Mouse (Mus musculus): ENCODE results near the gene Edaradd. TPM values are rescaled to one million over a fixed set of nuclear protein-coding genes. Genes with fewer than 3 reads are reported as not detected.

Gene Edaradd
- polyA plus RNA-seq, 1 experiment from 2014 or later: 2.3 TPM

GRCm38 (mm10) chr13:12503238-12503751 lies 16.9 kb downstream of the Edaradd start:
- Histone ChIP-seq H3K36me3 (replicated peaks) (no peaks in the 10 kb centered on the region), H3K9me3 (no peaks in the 10 kb centered on the region), H3K27me3 (ENCODE audit: poor library complexity, severe bottlenecking) (no peaks in the 10 kb centered on the region), H3K4me1 (peaks cover 41% of the 10 kb centered on the region), H3K27ac (peak overlapping the region; percentile 81), H3K4me3 (no peak overlapping the region)
- WGBS: 21% methylated on average over 11 of the region's 11 CpGs
- peak; percentile 51 for DNase-seq (ENCODE audit: extremely low spot score, low spot score)

- H3K4me1 ChIP-seq: peaks cover 41% of the 10 kb centered on the region
- H3K4me3 ChIP-seq: no peak overlapping the region
- no peaks in the 10 kb centered on the region for H3K27me3 ChIP-seq (ENCODE audit: poor library complexity, severe bottlenecking)
- H3K9me3 ChIP-seq: no peaks in the 10 kb centered on the region
- peak overlapping the region; percentile 81 for H3K27ac ChIP-seq
- no peak for DNase-seq (ENCODE audit: extremely low spot score, low spot score)
- 25% methylated on average over 4 of the region's 4 CpGs for WGBS
- H3K36me3 ChIP-seq (replicated peaks): no peaks in the 10 kb centered on the region
Measured at GRCm38 (mm10) chr13:12502665-12503237, 17.5 kb downstream of the Edaradd start.

- H3K9me3 ChIP-seq: no peaks in the 10 kb centered on the region
- no peaks in the 10 kb centered on the region for H3K36me3 ChIP-seq (replicated peaks)
- H3K27me3 ChIP-seq (ENCODE audit: poor library complexity, severe bottlenecking): no peaks in the 10 kb centered on the region
- H3K27ac ChIP-seq: no peak overlapping the region
- WGBS: 87% methylated on average over 7 of the region's 7 CpGs
- no peak for DNase-seq (ENCODE audit: extremely low spot score, low spot score)
- H3K4me3 ChIP-seq: no peak overlapping the region
- H3K4me1 ChIP-seq: peaks cover 38% of the 10 kb centered on the region
Measured at GRCm38 (mm10) chr13:12499107-12499506, 21.1 kb downstream of the Edaradd start.

GRCm38 (mm10) chr13:12497809-12498208 lies 22.4 kb downstream of the Edaradd start:
- no peak for DNase-seq (ENCODE audit: extremely low spot score, low spot score)
- no peak overlapping the region for H3K4me3 ChIP-seq
- peaks cover 25% of the 10 kb centered on the region for H3K4me1 ChIP-seq
- 66% methylated on average over 8 of the region's 8 CpGs for WGBS
- H3K27ac ChIP-seq: no peak overlapping the region
- H3K27me3 ChIP-seq (ENCODE audit: poor library complexity, severe bottlenecking): no peaks in the 10 kb centered on the region
- H3K9me3 ChIP-seq: no peaks in the 10 kb centered on the region
- H3K36me3 ChIP-seq (replicated peaks): no peaks in the 10 kb centered on the region

GRCm38 (mm10) chr13:12494750-12495149 lies 25.5 kb downstream of the Edaradd start:
- Histone ChIP-seq H3K4me1 (peaks cover 4% of the 10 kb centered on the region), H3K4me3 (no peak overlapping the region), H3K27ac (no peak overlapping the region), H3K9me3 (no peaks in the 10 kb centered on the region), H3K36me3 (replicated peaks) (no peaks in the 10 kb centered on the region), H3K27me3 (ENCODE audit: poor library complexity, severe bottlenecking) (no peaks in the 10 kb centered on the region)
- WGBS: 93% methylated on average over 9 of the region's 9 CpGs
- no peak for DNase-seq (ENCODE audit: extremely low spot score, low spot score)

GRCm38 (mm10) chr13:12492515-12492914 lies 27.7 kb downstream of the Edaradd start:
- no peaks in the 10 kb centered on the region for H3K36me3 ChIP-seq (replicated peaks)
- no peak for DNase-seq (ENCODE audit: extremely low spot score, low spot score)
- no peak overlapping the region for H3K4me3 ChIP-seq
- WGBS: 88% methylated on average over 3 of the region's 3 CpGs
- H3K4me1 ChIP-seq: no peaks in the 10 kb centered on the region
- H3K27me3 ChIP-seq (ENCODE audit: poor library complexity, severe bottlenecking): no peaks in the 10 kb centered on the region
- H3K9me3 ChIP-seq: no peaks in the 10 kb centered on the region
- no peak overlapping the region for H3K27ac ChIP-seq

- H3K4me3 ChIP-seq: no peak overlapping the region
- no peaks in the 10 kb centered on the region for H3K4me1 ChIP-seq
- no peak overlapping the region for H3K27ac ChIP-seq
- no peaks in the 10 kb centered on the region for H3K36me3 ChIP-seq (replicated peaks)
- no peaks in the 10 kb centered on the region for H3K27me3 ChIP-seq (ENCODE audit: poor library complexity, severe bottlenecking)
- no peak for DNase-seq (ENCODE audit: extremely low spot score, low spot score)
- WGBS: 83% methylated on average over 7 of the region's 7 CpGs
- H3K9me3 ChIP-seq: no peaks in the 10 kb centered on the region
Measured at GRCm38 (mm10) chr13:12485640-12486039, 34.6 kb downstream of the Edaradd start.

- Histone ChIP-seq H3K4me3 (no peak overlapping the region), H3K36me3 (replicated peaks) (no peaks in the 10 kb centered on the region), H3K9me3 (no peaks in the 10 kb centered on the region), H3K27ac (no peak overlapping the region), H3K27me3 (ENCODE audit: poor library complexity, severe bottlenecking) (no peaks in the 10 kb centered on the region), H3K4me1 (no peaks in the 10 kb centered on the region)
- 71% methylated on average over 2 of the region's 2 CpGs for WGBS
- DNase-seq (ENCODE audit: extremely low spot score, low spot score): no peak
Measured at GRCm38 (mm10) chr13:12485197-12485596, 35.0 kb downstream of the Edaradd start.

- no peak overlapping the region for H3K27ac ChIP-seq
- no peaks in the 10 kb centered on the region for H3K27me3 ChIP-seq (ENCODE audit: poor library complexity, severe bottlenecking)
- no peaks in the 10 kb centered on the region for H3K9me3 ChIP-seq
- H3K4me1 ChIP-seq: no peaks in the 10 kb centered on the region
- 88% methylated on average over 6 of the region's 6 CpGs for WGBS
- H3K4me3 ChIP-seq: no peak overlapping the region
- DNase-seq (ENCODE audit: extremely low spot score, low spot score): no peak
- no peaks in the 10 kb centered on the region for H3K36me3 ChIP-seq (replicated peaks)
Measured at GRCm38 (mm10) chr13:12479802-12480201, 40.4 kb downstream of the Edaradd start.

GRCm38 (mm10) chr13:12478301-12478700 lies 41.9 kb downstream of the Edaradd start:
- no peaks in the 10 kb centered on the region for H3K27me3 ChIP-seq (ENCODE audit: poor library complexity, severe bottlenecking)
- no peaks in the 10 kb centered on the region for H3K36me3 ChIP-seq (replicated peaks)
- H3K4me1 ChIP-seq: peaks cover 3% of the 10 kb centered on the region; the same call in 1 of the 2 replicates
- no peak overlapping the region for H3K4me3 ChIP-seq
- no peaks in the 10 kb centered on the region for H3K9me3 ChIP-seq
- DNase-seq (ENCODE audit: extremely low spot score, low spot score): no peak
- H3K27ac ChIP-seq: no peak overlapping the region
- WGBS: 89% methylated on average over 15 of the region's 15 CpGs

- no peak for DNase-seq (ENCODE audit: extremely low spot score, low spot score)
- Histone ChIP-seq H3K27ac (no peak overlapping the region), H3K36me3 (replicated peaks) (no peaks in the 10 kb centered on the region), H3K4me3 (no peak overlapping the region), H3K27me3 (ENCODE audit: poor library complexity, severe bottlenecking) (no peaks in the 10 kb centered on the region), H3K9me3 (no peaks in the 10 kb centered on the region), H3K4me1 (peaks cover 3% of the 10 kb centered on the region; the same call in 1 of the 2 replicates)
- 94% methylated on average over 4 of the region's 4 CpGs for WGBS
Measured at GRCm38 (mm10) chr13:12476886-12477285, 43.4 kb downstream of the Edaradd start.

GRCm38 (mm10) chr13:12475239-12475638 lies 45.0 kb downstream of the Edaradd start:
- no peaks in the 10 kb centered on the region for H3K9me3 ChIP-seq
- no peaks in the 10 kb centered on the region for H3K36me3 ChIP-seq (replicated peaks)
- H3K4me3 ChIP-seq: no peak overlapping the region
- no peak for DNase-seq (ENCODE audit: extremely low spot score, low spot score)
- peaks cover 3% of the 10 kb centered on the region; the same call in 1 of the 2 replicates for H3K4me1 ChIP-seq
- H3K27ac ChIP-seq: no peak overlapping the region
- WGBS: 92% methylated on average over 6 of the region's 6 CpGs
- H3K27me3 ChIP-seq (ENCODE audit: poor library complexity, severe bottlenecking): no peaks in the 10 kb centered on the region

GRCm38 (mm10) chr13:12473724-12474378 lies 46.4 kb downstream of the Edaradd start:
- Histone ChIP-seq H3K27ac (no peak overlapping the region), H3K27me3 (ENCODE audit: poor library complexity, severe bottlenecking) (no peaks in the 10 kb centered on the region), H3K9me3 (no peaks in the 10 kb centered on the region), H3K36me3 (replicated peaks) (no peaks in the 10 kb centered on the region), H3K4me1 (peaks cover 3% of the 10 kb centered on the region; the same call in 1 of the 2 replicates), H3K4me3 (no peak overlapping the region)
- peak; percentile 76 for DNase-seq (ENCODE audit: extremely low spot score, low spot score)
- 40% methylated on average over 8 of the region's 8 CpGs for WGBS
